Mouse (Mus musculus): ENCODE data around the gene Lce1d.

- TF ChIP-seq EP300 (IDR thresholded peaks at IDR 0.05), result no peak
- no peak for TF ChIP-seq CTCF (IDR thresholded peaks at IDR 0.05)
Measured at GRCm38 (mm10) chr3:92639854-92640253, 47.2 kb downstream of the Lce1d start.
